Mouse (Mus musculus) kidney, postnatal 4 days (tissue): ENCODE results near the gene Ptprm.

Experiments
- DNase-seq, 2 experiments: peaks; one replicate each; pipeline ENCODE4 v3.0.0; 2021; ENCODE audit warnings: mixed read lengths in 2 of 2

The Ptprm gene

DNA sequence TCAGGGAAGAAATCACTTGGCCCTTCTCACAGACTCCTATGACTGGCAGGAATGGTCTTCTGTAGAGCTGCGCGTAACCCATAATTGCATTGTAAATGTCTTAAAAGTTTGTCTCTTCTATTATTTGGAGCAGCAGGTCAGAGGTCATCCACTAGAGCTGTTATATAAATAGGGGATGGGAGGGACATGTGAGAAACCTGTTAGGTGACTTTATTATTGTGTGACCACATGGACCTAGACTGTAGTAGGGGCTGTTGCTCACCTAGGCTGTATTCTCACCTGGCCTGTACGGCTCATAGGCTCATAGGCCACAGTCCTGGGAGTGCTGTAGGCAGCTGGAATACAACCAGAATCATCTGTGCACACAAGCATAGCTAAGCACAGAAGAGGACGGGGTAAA is 645.5 kb downstream of the Ptprm start:
- DNase-seq: no peak

DNA sequence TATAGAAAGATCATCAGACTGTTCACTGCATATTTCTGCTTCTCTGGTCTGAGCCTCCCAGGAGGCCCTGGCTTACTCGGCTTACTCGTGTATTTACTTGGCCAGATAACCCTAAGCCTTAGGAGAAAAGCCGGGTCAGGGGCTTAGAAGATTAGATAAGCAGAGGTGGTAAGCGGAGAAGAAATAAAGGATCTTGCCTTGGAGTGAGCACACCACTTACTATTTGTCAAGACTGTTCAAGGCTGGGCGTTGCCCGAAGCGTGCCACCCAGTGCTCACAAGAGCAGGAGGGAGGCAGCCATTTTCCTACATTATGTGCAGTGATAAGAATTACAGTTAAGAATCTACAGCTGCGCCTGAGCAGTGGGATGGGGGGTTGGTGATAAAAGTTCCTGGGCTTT is 646.6 kb downstream of the Ptprm start:
- no peak for DNase-seq

DNA sequence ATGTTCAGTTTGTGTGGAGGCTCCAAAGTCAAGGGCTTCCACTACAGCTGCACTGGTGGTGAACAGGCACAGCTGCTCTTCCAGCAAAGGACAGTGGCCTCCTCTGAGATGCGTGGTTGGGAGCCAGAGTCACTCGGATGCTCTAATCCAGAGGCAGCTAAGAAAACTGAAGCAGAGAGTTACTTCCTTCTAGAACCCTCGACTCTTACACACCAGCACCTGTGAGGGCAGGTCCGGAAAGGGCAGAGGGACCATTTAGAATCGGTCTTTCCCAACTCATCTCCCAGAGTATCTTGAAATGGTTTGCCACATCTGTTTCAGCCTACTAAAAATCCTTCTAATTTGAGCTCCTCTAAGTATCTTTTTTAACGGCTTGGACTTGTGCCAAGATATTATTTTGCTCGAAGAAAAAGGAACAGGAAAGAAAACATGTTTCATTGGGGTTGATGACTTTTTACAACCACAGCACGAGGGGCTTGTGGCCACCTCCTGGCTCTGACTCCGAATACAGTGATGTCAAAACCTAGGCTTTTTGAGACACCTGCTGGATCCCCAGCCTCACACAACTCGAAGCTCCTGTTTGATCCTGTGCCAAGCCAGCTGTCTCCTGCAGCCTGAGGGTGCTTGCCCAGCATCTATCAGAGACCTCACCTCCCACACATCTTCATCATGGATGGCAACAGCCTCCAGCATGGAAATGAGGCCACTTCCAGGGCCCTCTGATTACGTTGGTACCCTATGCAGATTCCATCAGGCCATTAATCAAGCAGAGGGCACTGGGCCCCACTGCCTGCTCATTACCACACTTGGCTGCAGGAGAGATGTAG is 652.7 kb downstream of the Ptprm start:
- DNase-seq: peak in 1 of 2 experiments; percentile 33

DNA sequence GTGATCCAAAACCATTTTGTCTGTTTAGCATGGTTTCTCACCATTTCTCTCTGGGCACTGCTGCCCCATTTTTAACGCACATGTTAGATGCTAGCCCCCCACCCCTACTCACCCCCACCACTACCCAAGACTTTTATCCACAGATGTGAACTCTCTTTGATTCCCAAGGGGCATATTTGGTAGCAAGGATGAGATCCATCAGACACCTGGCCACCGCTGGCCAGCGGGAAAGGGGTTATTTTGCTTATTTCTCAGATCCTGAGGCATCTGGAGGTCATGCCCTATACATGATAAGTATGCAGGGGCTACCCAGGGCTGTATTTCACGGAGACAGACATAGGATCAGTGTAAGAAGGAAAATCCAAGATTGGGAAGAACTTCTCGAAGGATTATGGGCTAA is 654.4 kb downstream of the Ptprm start:
- DNase-seq: no peak

DNA sequence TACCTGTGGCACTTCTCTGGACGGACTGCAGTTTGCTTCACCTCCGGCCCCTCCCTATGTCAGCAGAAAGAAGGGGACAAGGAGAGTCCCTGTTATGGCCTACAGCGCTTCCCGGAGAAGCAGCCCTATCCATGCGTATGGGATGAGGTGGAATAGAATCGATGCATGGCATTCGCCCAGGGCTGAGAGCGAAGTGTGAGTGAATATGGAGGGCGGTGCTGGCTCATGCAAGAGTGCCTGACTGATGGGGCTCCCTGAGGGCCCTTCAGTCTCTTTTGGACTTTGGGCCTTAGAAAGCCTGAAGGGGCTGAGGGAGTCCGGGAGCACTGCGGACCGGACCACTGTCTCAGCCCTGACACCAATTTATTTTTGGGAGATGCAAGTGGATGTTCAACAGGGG is 656.6 kb downstream of the Ptprm start:
- no peak for DNase-seq

DNA sequence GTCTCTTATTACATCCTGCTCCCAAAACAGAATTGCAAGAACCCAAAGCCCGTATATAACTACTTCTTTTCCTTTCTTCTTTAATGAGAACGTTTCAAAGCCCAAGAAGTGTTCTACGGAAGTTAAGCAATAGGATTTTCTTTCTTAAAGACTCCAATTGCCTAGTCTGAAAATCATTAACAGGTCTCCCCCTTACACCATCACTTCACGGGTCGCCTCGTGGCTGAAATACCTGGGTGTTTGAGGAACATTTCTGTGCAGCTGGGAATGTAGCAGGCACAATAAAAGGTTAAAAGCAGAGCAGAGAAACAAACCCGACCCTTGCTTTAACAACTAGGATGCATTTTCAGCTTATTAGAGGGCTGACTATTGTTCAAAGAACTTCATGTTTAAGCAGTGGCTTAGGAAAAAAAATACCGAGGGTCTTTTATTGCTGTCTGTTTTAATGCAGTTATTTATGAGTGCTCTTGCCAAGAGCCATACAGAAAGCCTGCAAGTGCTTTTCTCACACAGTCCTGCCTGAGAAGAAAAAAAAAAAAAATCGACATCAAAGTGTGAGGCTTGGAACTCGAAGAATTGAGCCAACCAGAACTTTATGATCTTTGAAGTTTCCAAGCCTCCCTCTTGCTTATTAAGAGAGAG is 657.6 kb downstream of the Ptprm start:
- DNase-seq: no peak

DNA sequence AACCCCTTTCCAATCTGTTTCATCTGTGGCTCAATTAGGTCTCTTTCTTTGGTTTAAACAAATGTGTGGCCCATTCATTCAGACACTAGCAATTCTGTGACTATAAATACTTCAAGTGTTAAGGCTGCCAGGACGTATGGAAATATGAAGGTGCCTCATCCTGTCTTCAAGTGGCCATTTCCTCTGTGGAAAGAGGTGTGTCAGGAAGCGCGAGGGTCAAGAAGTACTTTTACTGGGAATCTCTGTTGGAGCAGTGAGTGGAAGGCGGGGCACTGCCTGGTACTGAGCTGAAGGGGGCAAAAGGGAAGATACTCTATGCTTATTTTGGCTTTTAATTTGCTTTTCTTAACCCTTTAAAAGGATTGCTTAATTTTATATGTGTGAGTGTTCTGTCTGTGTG is 659.9 kb downstream of the Ptprm start:
- DNase-seq: no peak

DNA sequence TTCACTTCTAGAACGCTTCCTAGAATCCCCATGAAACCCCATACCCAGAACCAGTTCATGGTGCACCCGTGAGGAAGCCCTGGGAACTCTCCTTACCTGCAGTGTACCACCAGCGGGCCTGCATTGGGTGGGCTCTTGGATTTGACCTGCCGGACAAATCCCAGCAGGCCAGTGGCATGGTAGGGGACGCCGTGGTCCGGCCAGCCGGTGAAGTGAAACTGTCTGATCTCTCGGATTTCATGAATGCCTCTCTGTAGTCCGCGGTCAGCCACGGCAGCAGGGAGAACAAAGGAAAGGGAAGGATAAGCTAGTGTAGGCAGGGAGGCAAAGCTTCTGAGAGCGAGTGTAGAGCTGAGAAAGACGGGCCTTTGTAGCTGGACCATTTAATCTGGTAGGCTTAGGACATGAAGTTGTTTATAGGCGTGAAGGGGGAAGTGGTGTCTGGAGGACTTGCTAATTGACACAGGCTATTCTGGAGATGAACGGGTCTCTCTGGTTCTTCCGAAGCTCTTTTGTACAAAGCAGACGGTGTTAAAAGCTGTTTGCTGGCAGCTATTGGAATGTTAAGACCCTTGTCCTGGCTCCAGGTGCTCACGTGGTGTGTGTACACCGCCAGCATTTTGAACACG is 660.5 kb downstream of the Ptprm start:
- peak in 1 of 2 experiments; percentile 18 for DNase-seq

DNA sequence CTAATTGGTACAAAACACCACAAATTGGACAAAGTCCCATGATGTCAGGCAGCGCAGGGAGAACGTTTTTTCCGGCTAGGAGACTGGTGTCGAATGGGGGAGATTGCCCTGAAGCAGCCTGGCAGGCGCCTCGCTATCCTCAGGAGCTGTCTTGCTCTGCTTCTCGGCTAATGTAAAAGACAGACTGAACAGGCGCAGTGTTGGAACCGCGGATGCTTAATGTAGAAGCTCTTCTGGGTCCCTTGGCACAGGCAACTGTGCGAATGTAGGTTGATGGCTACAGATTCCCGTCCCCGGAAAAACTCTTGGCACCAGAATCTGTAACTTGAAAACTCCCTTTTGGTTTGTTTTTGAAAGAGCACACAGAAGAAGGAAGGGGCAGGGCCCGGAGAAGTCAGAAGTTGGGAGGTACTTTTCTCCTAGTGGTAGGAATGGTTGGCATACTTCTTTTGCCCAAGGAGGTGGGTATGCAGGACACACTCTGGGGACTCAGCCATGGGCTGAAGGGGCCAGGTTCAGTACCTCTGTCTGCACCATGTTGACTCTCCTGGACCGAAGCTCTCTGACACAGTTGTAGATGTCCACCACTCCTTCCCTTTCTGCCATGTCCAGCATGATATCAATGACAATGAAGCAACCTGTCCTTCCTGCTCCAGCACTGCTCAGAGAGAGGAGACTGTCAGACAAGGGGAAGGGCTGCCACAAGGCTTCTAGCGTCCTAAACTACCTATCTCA is 661.1 kb downstream of the Ptprm start:
- DNase-seq: no peak

DNA sequence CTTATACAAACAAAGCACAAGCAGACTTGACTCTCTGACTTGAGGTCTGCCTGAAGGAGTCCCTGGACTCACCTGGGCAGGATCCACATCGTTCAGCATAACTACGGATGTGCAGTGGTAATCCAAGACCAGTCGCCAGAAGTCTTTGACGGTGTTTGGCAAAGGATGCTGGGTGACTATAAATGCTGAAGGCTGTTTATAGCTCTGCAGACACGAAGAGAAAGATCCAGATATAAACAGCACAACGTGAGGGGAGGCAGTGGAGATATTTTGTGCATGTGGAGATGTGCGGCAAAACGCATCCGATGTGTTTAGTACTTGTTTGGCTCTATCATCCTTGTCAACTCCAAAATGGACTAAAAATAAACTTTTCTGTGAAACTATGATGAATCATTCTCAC is 666.1 kb downstream of the Ptprm start:
- no peak for DNase-seq

DNA sequence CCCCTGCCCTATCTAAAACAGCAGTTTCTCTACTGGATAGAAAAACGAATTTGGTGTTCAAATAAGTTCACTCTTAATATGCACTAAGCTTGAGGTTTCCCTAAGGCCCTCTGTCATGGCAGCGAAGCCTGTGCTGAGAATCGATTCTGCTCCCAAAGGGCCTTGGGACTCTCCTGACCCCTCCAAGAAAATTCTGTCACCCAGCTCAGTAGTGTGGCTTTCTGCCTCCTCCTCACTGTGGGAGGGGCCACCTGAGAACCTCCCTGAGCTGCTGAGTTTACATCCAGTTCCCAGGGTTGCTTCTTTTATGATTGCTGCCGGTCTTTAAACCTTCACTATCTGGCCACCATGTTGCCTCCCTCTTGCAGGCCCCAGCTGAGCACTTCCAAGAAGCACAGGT is 666.7 kb downstream of the Ptprm start:
- no peak for DNase-seq

DNA sequence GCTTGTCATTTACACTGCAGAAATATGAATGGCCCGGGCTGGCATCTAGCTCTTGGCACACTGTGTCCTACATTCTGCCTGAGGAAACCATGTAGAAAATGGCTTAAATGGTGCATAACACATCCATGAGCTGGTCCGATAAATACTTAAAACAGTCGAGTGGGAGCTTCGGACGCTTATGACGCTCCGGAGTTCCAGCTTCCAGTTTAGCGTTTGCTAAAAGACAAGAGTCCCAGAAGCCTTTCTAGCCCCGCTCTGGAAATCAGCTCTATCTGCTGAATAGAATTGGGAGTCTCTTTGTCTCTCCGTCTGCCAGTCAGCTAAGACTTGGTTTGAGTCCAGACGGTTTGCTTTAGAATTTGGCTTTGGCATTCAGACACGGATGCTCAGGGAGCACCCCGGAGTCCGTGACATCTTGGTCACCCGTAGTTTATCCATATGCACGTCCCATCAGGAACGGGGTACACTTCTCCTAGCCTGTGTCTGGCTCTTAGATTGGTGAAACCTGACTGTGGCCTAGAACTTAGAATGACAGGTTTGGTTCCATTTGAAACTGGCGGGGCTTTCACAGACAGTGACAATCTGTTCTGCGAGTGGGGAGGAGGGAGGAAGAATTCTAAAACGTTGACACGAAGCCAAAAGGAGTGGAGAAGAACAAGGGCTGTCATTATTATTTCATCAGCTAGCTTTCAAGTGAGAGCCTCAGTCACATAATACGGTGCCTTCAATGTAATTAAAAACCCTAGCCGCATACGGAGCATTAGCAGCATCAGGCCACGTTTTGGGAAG is 667.4 kb downstream of the Ptprm start:
- no peak for DNase-seq

DNA sequence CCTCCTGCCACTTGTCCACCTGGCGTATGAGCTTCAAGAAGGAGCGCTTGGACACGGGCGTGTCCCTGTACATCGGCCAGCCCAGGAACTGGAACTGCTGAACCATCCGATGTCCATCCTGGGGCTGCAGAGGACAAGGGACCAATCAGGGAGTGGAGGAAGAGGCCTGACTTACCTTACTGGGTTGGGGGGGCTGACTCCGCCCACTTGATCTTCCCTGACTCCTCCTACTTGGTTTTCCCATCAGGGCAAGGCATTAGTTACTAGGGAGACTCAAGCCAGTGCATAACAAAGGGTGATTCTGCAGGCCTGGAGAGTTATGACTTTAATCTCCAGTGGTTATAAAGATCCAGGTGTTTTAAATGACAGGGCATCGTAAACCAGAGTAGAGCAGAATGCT is 670.8 kb downstream of the Ptprm start:
- no peak for DNase-seq

DNA sequence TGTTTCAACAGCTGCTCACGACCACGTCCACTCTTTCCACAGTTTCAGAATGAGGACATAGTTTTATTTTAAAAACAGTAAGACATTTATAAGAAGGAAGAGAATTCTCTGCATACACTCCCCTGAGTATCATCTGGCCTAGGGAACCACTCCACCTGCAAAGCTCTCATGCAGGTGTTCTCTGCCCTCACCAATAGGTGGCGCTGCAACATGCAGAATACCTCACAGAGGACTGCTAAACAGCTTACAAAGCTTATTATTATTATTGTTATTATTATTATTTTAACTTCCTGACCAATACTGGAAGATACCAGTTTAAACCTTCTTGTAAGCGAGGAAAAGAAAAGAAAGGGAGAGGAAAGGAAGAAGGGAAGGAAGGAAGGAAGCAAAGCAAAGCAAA is 673.6 kb downstream of the Ptprm start:
- DNase-seq: peak; percentile 75 to 78

DNA sequence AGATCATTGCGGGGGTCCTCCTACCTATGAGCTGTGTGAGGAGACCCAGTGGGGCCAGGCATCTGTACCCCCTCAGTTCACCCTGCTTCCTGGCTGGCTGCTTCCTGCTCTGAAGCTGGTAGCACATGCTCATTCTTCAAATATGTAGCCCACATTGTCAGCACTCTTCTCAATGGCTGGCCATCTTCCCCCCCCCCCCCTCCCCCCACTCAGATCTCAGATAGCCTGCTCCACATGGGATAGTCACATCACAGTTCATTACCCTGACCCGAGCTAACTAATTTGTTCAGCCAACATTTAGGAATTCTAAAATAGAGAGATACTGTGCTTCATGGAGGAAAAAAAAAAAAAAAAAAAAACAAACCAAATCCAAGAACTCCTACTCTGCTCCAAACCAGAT is 679.6 kb downstream of the Ptprm start:
- DNase-seq: no peak

DNA sequence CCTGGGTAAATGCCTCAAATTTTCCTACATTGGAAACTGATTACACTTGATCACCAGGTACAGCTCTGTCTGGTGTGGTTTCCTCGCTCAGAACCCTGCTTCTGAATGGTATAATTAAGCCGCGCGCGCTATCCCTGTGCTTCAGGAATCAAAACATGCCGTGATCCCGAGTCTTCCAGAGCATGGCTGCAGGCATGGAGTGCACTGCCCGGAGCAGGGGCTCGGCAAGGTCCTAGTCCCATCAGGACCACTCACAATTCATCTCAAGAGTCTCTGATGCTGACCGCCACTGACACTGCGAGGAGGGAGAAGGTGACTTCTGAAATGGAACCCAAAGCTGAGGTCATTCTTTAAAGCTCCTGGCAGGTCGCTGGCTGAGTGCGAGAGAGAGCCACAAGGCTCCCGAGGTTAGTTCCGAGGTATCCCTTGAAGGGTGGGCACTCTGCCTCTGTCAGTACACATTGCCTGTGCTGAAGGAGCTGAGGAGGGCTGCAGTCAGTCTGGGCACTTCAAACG is 682.5 kb downstream of the Ptprm start:
- no peak for DNase-seq

DNA sequence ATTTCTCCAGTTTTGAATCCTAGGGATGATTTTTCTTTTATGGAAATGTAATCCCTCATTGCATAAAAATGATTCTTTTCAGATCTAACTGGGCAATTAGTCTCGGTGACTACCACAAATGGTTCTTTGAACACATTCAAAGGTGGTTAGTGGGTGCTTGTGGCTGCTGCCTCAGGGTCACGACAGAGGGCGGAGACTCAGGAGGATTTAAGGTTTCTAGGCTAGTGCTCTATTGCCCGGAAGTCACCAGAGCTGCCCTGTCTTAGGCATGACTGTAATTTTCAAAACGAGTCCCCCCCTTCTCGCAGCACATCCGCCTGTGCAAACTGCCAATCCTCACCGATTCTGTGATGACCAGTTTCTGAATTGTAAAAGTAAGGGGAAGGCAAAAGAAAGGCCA is 683.0 kb downstream of the Ptprm start:
- DNase-seq: no peak

DNA sequence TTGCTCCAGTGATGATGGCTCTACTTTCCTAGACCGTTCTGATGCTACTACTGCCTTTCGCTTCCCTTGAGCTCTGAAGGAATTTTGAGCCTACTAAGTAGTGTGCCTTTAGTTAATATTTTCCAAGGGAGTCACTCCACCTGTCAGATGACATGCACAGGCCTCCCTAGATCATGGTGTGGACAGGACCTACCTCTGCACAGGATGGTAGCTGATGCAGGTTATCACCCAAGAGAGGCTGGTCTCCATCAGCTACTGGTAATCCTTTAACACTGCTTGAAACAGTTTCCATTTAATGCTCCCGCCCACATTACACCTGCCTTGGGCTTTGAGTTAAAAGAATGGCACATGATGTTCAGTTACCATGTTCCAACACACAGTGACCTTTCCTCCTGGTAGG is 688.5 kb downstream of the Ptprm start:
- no peak for DNase-seq

DNA sequence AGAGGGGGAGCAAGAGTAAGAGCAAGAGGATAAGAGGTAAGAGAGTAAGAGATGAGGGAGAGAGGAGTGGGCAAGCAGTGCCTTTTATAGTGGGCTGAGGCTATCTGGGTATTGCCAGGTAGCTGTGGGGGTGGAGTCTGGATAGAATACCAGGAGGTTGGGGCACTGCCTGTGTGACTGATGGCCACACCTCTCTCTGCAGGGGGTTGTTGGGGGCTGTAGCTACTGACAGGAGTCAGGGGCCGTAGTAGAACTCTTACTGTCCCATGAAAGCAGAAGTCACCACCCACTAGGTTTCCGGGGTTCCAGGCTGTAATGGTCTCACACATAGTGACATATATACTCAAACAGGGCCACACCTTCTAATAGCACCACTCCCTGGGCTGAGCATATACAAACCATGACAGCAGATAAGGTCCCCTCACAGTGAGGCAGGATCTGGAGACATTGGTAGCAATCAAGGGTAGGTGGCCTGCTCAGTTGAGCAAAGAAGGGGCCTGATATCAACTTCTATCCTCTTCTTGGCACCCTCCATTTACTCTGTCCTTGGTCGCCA is 689.0 kb downstream of the Ptprm start:
- DNase-seq: no peak

DNA sequence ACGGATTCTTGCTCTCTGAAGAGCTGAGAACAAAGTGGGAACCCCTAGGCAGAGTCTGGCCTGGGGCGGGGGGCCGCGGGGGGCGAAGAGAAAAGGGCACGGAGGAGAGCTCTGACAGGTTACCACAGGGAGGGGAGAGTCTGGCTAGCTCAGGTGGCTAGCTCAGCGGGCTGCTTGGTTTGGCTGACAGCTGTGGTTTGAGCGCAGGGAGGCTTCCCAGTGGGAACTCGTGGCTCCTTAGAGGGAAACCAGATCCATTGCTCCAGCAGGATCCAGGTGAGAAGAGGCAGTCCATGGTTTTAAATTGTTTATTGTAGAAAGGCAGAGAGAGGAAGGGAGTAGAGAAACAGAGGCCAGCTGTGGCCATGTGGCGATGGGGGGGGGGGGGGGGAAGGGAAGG is 689.5 kb downstream of the Ptprm start:
- DNase-seq: no peak

DNA sequence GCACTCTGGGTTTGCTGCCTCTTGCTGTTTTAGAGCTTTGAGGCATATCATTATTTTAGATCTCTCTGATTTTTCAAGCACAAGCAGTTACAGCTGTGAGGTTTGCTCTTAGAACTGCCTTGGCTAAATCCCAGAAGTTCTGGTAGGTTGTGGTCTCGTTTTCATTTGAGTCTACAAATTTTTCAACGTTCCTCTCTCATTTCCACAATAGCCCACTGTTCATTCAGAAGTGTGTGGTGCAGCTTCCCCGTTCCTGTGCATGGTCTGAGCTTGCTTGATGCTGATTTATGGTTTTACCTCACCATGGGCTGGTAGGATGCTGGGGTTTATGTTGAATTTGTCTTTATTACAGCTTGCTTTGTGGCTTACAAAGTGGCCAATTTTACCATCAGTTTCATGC is 695.0 kb downstream of the Ptprm start:
- DNase-seq: no peak
